Mouse (Mus musculus) spleen, postnatal 36 days (tissue): ENCODE measurements around the gene Vmn2r5.
"Not testable (repeated sequence)": the region's sequence is repeated elsewhere in the genome, so short reads cannot be mapped to it uniquely, and the experiment has no call there.

Experiments
- DNase-seq, 2 experiments: peaks; one replicate each; pipeline ENCODE4 v3.0.0; 2022; ENCODE audit warnings: low spot score in 2 of 2, mixed read lengths in 1 of 2

The Vmn2r5 gene

GRCm38 (mm10) chr3:64509742-64510141, at the start of gene Vmn2r5:
Vmn2r5 (minus strand) TSS chr3:64509842.
- not testable (repeated sequence) for DNase-seq

- DNase-seq = not testable (repeated sequence)
These were observed 13.9 kb upstream of the Vmn2r5 start for GRCm38 (mm10) chr3:64523585-64523984.
